ENCODE assay signal across 16 mouse cellular contexts in the genomic region with DNA sequence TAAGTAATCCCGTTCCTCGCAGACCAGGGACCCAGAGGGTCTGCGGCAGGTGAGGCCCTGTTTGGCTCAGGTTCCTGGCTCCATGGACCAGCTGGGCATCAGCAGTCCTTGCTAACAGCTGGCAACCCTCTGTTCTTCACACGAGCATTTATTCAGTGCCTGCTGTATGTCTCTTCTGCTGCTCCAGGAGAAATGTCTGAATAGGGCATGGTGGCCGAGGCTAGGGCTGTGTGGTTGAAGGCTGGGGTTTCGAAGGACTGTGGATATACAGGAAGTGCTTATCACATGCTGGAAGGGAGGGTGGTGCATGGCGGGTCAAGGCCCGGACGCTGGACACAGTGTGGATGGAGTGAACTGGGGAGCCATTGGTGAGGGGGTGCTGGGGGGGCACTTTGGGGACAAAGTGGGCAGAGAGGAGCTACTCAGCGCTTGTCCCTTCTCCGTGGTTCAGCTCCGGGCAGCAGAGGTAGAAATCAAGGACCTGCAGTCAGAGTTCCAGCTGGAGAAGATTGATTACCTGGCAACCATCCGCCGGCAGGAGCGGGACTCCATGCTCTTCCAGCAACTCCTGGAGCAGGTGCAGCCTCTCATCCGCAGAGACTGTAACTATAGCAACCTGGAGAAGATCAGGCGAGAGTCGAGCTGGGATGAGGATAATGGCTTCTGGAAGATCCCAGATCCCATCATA. TPM values are rescaled to one million over a fixed set of nuclear protein-coding genes. Genes with fewer than 3 reads are reported as not detected.
DNase-seq lines count a peak whose midpoint lies in the region; ATAC-seq and TF ChIP-seq lines count a peak whose summit lies in the region.
"Had no signal": no experiment of that assay in that cellular context is flagged by ENCODE, and none has a peak within 500 bp of the region (broad histone marks: within the 10 kb centered on the region; RNA-seq: fewer than 3 reads in every experiment).

No protein-coding gene starts in this region.

- no peak overlapping the region for H3K9ac ChIP-seq in intestine, embryonic 16.5 days (ENCODE audit: low read depth, low read length)
- no peak overlapping the region for H3K9ac ChIP-seq in intestine, embryonic 15.5 days
- H3K9ac ChIP-seq in hindbrain, embryonic 11.5 days (ENCODE audit: low read depth, low read length): no peak overlapping the region
- H3K9ac ChIP-seq in midbrain, embryonic 16.5 days (ENCODE audit: low read depth, low read length): peak overlapping the region; percentile 30; the same call in 1 of the 2 replicates
- H3K9ac ChIP-seq in heart, embryonic 12.5 days: no peak overlapping the region
- H3K9ac ChIP-seq: embryonic facial prominence, embryonic 12.5 days; kidney, embryonic 15.5 days; liver, embryonic 15.5 days had no signal

- H3K9me3 ChIP-seq in intestine, embryonic 16.5 days (ENCODE audit: control insufficient read depth, low read length): peaks cover 5% of the 10 kb centered on the region; the same call in 1 of the 2 replicates
- no peaks in the 10 kb centered on the region for H3K9me3 ChIP-seq in intestine, embryonic 15.5 days
- no peaks in the 10 kb centered on the region for H3K9me3 ChIP-seq in hindbrain, embryonic 11.5 days (ENCODE audit: control insufficient read depth, low read length)
- no peaks in the 10 kb centered on the region for H3K9me3 ChIP-seq in midbrain, embryonic 16.5 days (replicated peaks; ENCODE audit: control insufficient read depth, low read length, poor library complexity, severe bottlenecking)
- peaks cover 8% of the 10 kb centered on the region for H3K9me3 ChIP-seq in heart, embryonic 12.5 days (replicated peaks)
- H3K9me3 ChIP-seq: embryonic facial prominence, embryonic 12.5 days; kidney, embryonic 15.5 days; liver, embryonic 15.5 days had no signal

- H3K4me2 ChIP-seq in intestine, embryonic 16.5 days (ENCODE audit: low read depth, low read length): no peak overlapping the region
- H3K4me2 ChIP-seq in intestine, embryonic 15.5 days (replicated peaks): no peak overlapping the region
- H3K4me2 ChIP-seq in hindbrain, embryonic 11.5 days (replicated peaks; ENCODE audit: low read depth, low read length): no peak overlapping the region
- H3K4me2 ChIP-seq in midbrain, embryonic 16.5 days (ENCODE audit: low read length): peak overlapping the region; percentile 26
- H3K4me2 ChIP-seq in heart, embryonic 12.5 days: no peak overlapping the region
- H3K4me2 ChIP-seq: embryonic facial prominence, embryonic 12.5 days; kidney, embryonic 15.5 days; liver, embryonic 15.5 days had no signal

- H3K27ac ChIP-seq in intestine, embryonic 16.5 days (ENCODE audit: low read length): no peak overlapping the region
- no peak overlapping the region for H3K27ac ChIP-seq in intestine, embryonic 15.5 days
- peak overlapping the region; percentile 54; the same call in 1 of the 2 replicates for H3K27ac ChIP-seq in hindbrain, embryonic 11.5 days (ENCODE audit: low read depth, low read length)
- H3K27ac ChIP-seq in midbrain, embryonic 16.5 days (ENCODE audit: low read length): peak overlapping the region; percentile 85
- H3K27ac ChIP-seq in heart, embryonic 12.5 days (ENCODE audit: poor library complexity, severe bottlenecking): no peak overlapping the region
- H3K27ac ChIP-seq: embryonic facial prominence, embryonic 12.5 days; kidney, embryonic 15.5 days; liver, embryonic 15.5 days had no signal

- 74% methylated on average over 18 of the region's 18 CpGs for WGBS in intestine, embryonic 16.5 days
- 74% methylated on average over 18 of the region's 18 CpGs for whole genome bisulfite sequencing in intestine, embryonic 15.5 days
- WGBS in hindbrain, embryonic 11.5 days: 75% methylated on average over 18 of the region's 18 CpGs
- 63% methylated on average over 18 of the region's 18 CpGs for WGBS in midbrain, embryonic 16.5 days
- 80% methylated on average over 18 of the region's 18 CpGs for WGBS in heart, embryonic 12.5 days

- peaks cover 7% of the 10 kb centered on the region; the same call in 1 of the 2 replicates for H3K4me1 ChIP-seq in intestine, embryonic 16.5 days (ENCODE audit: control insufficient read depth, insufficient read depth, low read length)
- peaks cover 7% of the 10 kb centered on the region for H3K4me1 ChIP-seq in intestine, embryonic 15.5 days (replicated peaks)
- no peaks in the 10 kb centered on the region for H3K4me1 ChIP-seq in hindbrain, embryonic 11.5 days (replicated peaks; ENCODE audit: control insufficient read depth, insufficient read depth, low read length)
- peaks cover 10% of the 10 kb centered on the region for H3K4me1 ChIP-seq in midbrain, embryonic 16.5 days (ENCODE audit: control insufficient read depth, insufficient read depth, low read length)
- no peaks in the 10 kb centered on the region for H3K4me1 ChIP-seq in heart, embryonic 12.5 days (replicated peaks)
- H3K4me1 ChIP-seq: embryonic facial prominence, embryonic 12.5 days had no signal

- peak; percentile 84 for DNase-seq in brain, embryonic 14.5 days (ENCODE audit: low read depth)
- peak; percentile 21 for DNase-seq in hindbrain, embryonic 11.5 days (ENCODE audit: low spot score)
- no peak for DNase-seq in heart, adult 8-10 months (ENCODE audit: low spot score)
- DNase-seq in urinary bladder, adult 2 months (ENCODE audit: low spot score): no peak
- DNase-seq: cerebellum, adult 9-11 months; heart, adult 18-20 months; left cerebral cortex, postnatal 4 days had no signal

- ATAC-seq in intestine, embryonic 16.5 days: 0 out of 2 replicates have a peak, but pooled peaks have one; percentile 14
- no peak; the same call in 1 of the 2 replicates for ATAC-seq in intestine, embryonic 15.5 days
- ATAC-seq in hindbrain, embryonic 11.5 days (ENCODE audit: low FRiP score): peak; percentile 69
- ATAC-seq in midbrain, embryonic 16.5 days: peak; percentile 78
- no peak for ATAC-seq in heart, embryonic 12.5 days (ENCODE audit: insufficient number of reproducible peaks, low FRiP score)
- ATAC-seq: activated CD4-positive, CD25-positive, alpha-beta regulatory T cell, adult 4 months had no signal

- no peak for TF ChIP-seq POLR2A in brain, embryonic 14.5 days (IDR thresholded peaks at IDR 0.05; ENCODE audit: borderline replicate concordance, extremely low read depth, insufficient read depth, insufficient read length, poor library complexity, severe bottlenecking)

- H3K36me3 ChIP-seq in intestine, embryonic 16.5 days (ENCODE audit: control insufficient read depth, insufficient read depth, low read length): no peaks in the 10 kb centered on the region
- H3K36me3 ChIP-seq in intestine, embryonic 15.5 days: no peaks in the 10 kb centered on the region
- no peaks in the 10 kb centered on the region for H3K36me3 ChIP-seq in hindbrain, embryonic 11.5 days (ENCODE audit: control insufficient read depth, insufficient read depth, low read length)
- H3K36me3 ChIP-seq in midbrain, embryonic 16.5 days (ENCODE audit: control insufficient read depth, insufficient read depth, low read length): no peaks in the 10 kb centered on the region
- no peaks in the 10 kb centered on the region for H3K36me3 ChIP-seq in heart, embryonic 12.5 days
- H3K36me3 ChIP-seq: embryonic facial prominence, embryonic 12.5 days; kidney, embryonic 15.5 days; liver, embryonic 15.5 days had no signal

- no peaks in the 10 kb centered on the region for H3K27me3 ChIP-seq in intestine, embryonic 16.5 days (replicated peaks; ENCODE audit: control insufficient read depth, insufficient read depth, low read length)
- H3K27me3 ChIP-seq in intestine, embryonic 15.5 days (replicated peaks): no peaks in the 10 kb centered on the region
- no peaks in the 10 kb centered on the region for H3K27me3 ChIP-seq in hindbrain, embryonic 11.5 days (ENCODE audit: control insufficient read depth, insufficient read depth, low read length)
- H3K27me3 ChIP-seq in midbrain, embryonic 16.5 days (ENCODE audit: control insufficient read depth, insufficient read depth, low read depth, low read length): no peaks in the 10 kb centered on the region
- H3K27me3 ChIP-seq in heart, embryonic 12.5 days (replicated peaks): no peaks in the 10 kb centered on the region
- H3K27me3 ChIP-seq: embryonic facial prominence, embryonic 12.5 days; kidney, embryonic 15.5 days; liver, embryonic 15.5 days had no signal

- no peak for TF ChIP-seq CTCF in brain, embryonic 14.5 days (IDR thresholded peaks at IDR 0.05; ENCODE audit: borderline replicate concordance, extremely low read depth, insufficient read depth, insufficient read length)

- H3K4me3 ChIP-seq in intestine, embryonic 16.5 days (ENCODE audit: low read length): no peak overlapping the region
- H3K4me3 ChIP-seq in intestine, embryonic 15.5 days (replicated peaks): no peak overlapping the region
- H3K4me3 ChIP-seq in hindbrain, embryonic 11.5 days (ENCODE audit: low read depth, low read length): no peak overlapping the region
- H3K4me3 ChIP-seq in midbrain, embryonic 16.5 days (ENCODE audit: low read depth, low read length): no peak overlapping the region
- H3K4me3 ChIP-seq in heart, embryonic 12.5 days: no peak overlapping the region
- H3K4me3 ChIP-seq: embryonic facial prominence, embryonic 12.5 days; kidney, embryonic 15.5 days; liver, embryonic 15.5 days had no signal

RNA-seq across cellular contexts. Expression of a gene that starts 11.1 kb away (rescaled TPM):
- polyA plus RNA-seq in intestine, embryonic 16.5 days (2015; fragmentation: Nextera tagmentation; extraction: Ambion mirVana): 415 and 427 TPM in 2 replicates
- polyA plus RNA-seq in intestine, embryonic 15.5 days (2015; fragmentation: Nextera tagmentation; extraction: Ambion mirVana): 379 and 414 TPM in 2 replicates
- polyA plus RNA-seq in brain, embryonic 14.5 days (2012; rRNA removed): 152 and 167 TPM in 2 replicates
- 214 and 227 TPM in 2 replicates for polyA plus RNA-seq in hindbrain, embryonic 11.5 days (2014; fragmentation: Nextera tagmentation; extraction: Ambion mirVana)
- 201 and 208 TPM in 2 replicates for polyA plus RNA-seq in midbrain, embryonic 16.5 days (2015; fragmentation: Nextera tagmentation; extraction: Ambion mirVana)
- total RNA-seq in heart, adult 8-10 months (2022): 10 to 100 TPM; 63.3 to 65.5 (median 64.3) TPM
- polyA plus RNA-seq in heart, embryonic 12.5 days (2016; fragmentation: Nextera tagmentation; extraction: Ambion mirVana): 316 and 318 TPM in 2 replicates
- polyA plus RNA-seq in urinary bladder, adult 2 months (2012; rRNA removed): 133 and 138 TPM in 2 replicates

RNA-seq across cellular contexts. Expression of a gene that starts 32.7 kb away (rescaled TPM):
- 30.7 and 38.9 TPM in 2 replicates for polyA plus RNA-seq in intestine, embryonic 16.5 days (2015; fragmentation: Nextera tagmentation; extraction: Ambion mirVana)
- polyA plus RNA-seq in intestine, embryonic 15.5 days (2015; fragmentation: Nextera tagmentation; extraction: Ambion mirVana): 35.9 and 36.1 TPM in 2 replicates
- 87.9 and 92.7 TPM in 2 replicates for polyA plus RNA-seq in brain, embryonic 14.5 days (2012; rRNA removed)
- polyA plus RNA-seq in hindbrain, embryonic 11.5 days (2014; fragmentation: Nextera tagmentation; extraction: Ambion mirVana): 19.9 and 24.5 TPM in 2 replicates
- 95.4 and 103 TPM in 2 replicates for polyA plus RNA-seq in midbrain, embryonic 16.5 days (2015; fragmentation: Nextera tagmentation; extraction: Ambion mirVana)
- total RNA-seq in heart, adult 8-10 months (2022): 100 to 1,000 TPM; 791 to 970 (median 864) TPM
- 72.6 and 78.6 TPM in 2 replicates for polyA plus RNA-seq in heart, embryonic 12.5 days (2016; fragmentation: Nextera tagmentation; extraction: Ambion mirVana)
- 92.3 and 122 TPM in 2 replicates for polyA plus RNA-seq in urinary bladder, adult 2 months (2012; rRNA removed)

RNA-seq across cellular contexts. Expression of a gene that starts 43.2 kb away (rescaled TPM):
- polyA plus RNA-seq in intestine, embryonic 16.5 days (2015; fragmentation: Nextera tagmentation; extraction: Ambion mirVana): 1.0 and 1.3 TPM in 2 replicates
- polyA plus RNA-seq in intestine, embryonic 15.5 days (2015; fragmentation: Nextera tagmentation; extraction: Ambion mirVana): 0.83 and 0.95 TPM in 2 replicates
- polyA plus RNA-seq in brain, embryonic 14.5 days (2012; rRNA removed): 2.1 and 3.9 TPM in 2 replicates
- polyA plus RNA-seq in hindbrain, embryonic 11.5 days (2014; fragmentation: Nextera tagmentation; extraction: Ambion mirVana): 0.25 and 0.31 TPM in 2 replicates
- polyA plus RNA-seq in midbrain, embryonic 16.5 days (2015; fragmentation: Nextera tagmentation; extraction: Ambion mirVana): 3.4 and 4.0 TPM in 2 replicates
- under 1 TPM in 3 of 4 experiments, not detected in 1; 0.11 to 0.22 (median 0.14) TPM for total RNA-seq in heart, adult 8-10 months (2022)
- polyA plus RNA-seq in heart, embryonic 12.5 days (2016; fragmentation: Nextera tagmentation; extraction: Ambion mirVana): 0.44 and 0.52 TPM in 2 replicates
- polyA plus RNA-seq in urinary bladder, adult 2 months (2012; rRNA removed): 0.52 and 0.72 TPM in 2 replicates
- total RNA-seq: neutrophil, adult 5-6 weeks had no signal
- polyA plus RNA-seq: activated CD4-positive, CD25-positive, alpha-beta regulatory T cell, adult 4 months had no signal

RNA-seq across cellular contexts. Expression of a gene that starts 43.2 kb away (rescaled TPM):
- polyA plus RNA-seq in intestine, embryonic 16.5 days (2015; fragmentation: Nextera tagmentation; extraction: Ambion mirVana): 0.50 and 0.54 TPM in 2 replicates
- polyA plus RNA-seq in intestine, embryonic 15.5 days (2015; fragmentation: Nextera tagmentation; extraction: Ambion mirVana): 0.62 and 0.69 TPM in 2 replicates
- 19.3 and 22.5 TPM in 2 replicates for polyA plus RNA-seq in brain, embryonic 14.5 days (2012; rRNA removed)
- 1.8 and 2.9 TPM in 2 replicates for polyA plus RNA-seq in hindbrain, embryonic 11.5 days (2014; fragmentation: Nextera tagmentation; extraction: Ambion mirVana)
- 16.7 and 20.3 TPM in 2 replicates for polyA plus RNA-seq in midbrain, embryonic 16.5 days (2015; fragmentation: Nextera tagmentation; extraction: Ambion mirVana)
- total RNA-seq in heart, adult 8-10 months (2022): under 1 TPM in 1 of 4 experiments, not detected in 3; 0.50 TPM
- 0.31 and 0.41 TPM in 2 replicates for polyA plus RNA-seq in heart, embryonic 12.5 days (2016; fragmentation: Nextera tagmentation; extraction: Ambion mirVana)
- 0.51 and 0.52 TPM in 2 replicates for polyA plus RNA-seq in urinary bladder, adult 2 months (2012; rRNA removed)
- total RNA-seq: heart, adult 18-20 months had no signal

Comparison
In these comparisons a context has a peak if more than half of its experiments do, and no peak if none do; other contexts are left out.
1. ATAC-seq: peak in intestine, embryonic 16.5 days (single experiment), hindbrain, embryonic 11.5 days (single experiment) and midbrain, embryonic 16.5 days (single experiment); none in intestine, embryonic 15.5 days (single experiment) and heart, embryonic 12.5 days (single experiment).
2. H3K27ac ChIP-seq: peak in hindbrain, embryonic 11.5 days (single experiment) and midbrain, embryonic 16.5 days (single experiment); none in intestine, embryonic 16.5 days (single experiment), intestine, embryonic 15.5 days (single experiment) and heart, embryonic 12.5 days (single experiment).
3. DNase-seq: peak in brain, embryonic 14.5 days (single experiment) and hindbrain, embryonic 11.5 days (single experiment); none in heart, adult 8-10 months (single experiment) and urinary bladder, adult 2 months (single experiment).